Comparison of ENCODE assay signal across 10 mouse cellular contexts in the genomic region with DNA sequence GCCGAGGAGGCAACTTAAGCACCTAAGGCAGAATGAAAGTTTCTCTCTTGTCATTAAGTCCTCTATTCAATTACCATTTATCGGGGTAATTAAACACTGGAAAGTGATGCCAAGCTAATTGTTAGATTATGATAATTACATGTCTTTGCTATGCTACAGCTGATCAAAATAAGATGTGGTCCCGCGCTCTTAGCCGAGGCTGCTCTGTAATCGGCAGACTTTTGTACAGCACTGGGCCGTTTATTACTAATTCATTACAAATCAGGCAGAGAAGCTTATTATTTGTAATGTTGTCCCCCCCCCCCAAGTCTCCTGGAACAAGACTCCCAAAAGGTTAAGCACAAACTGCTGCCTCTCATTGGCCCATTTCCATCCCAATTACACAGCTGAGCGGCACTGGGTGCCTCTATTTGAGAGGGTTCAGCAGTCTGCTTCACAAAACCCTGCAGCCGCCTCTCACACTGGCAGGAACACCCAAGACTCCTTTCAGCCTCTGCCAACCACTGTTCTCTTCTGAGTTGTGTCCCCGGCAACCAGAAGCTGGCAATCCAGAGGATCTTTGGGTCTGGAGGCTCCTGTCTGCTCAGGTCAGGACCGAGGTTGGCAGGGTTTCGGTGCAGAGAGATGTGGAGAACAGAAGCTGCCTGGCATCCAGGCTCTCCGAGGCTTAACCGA.
A peak's percentile ranks its signal among the peaks of the same experiment; 100 is the strongest.
DNase-seq lines count a peak whose midpoint lies in the region; ATAC-seq lines count a peak whose summit lies in the region.
"Had no signal": no experiment of that assay in that cellular context is flagged by ENCODE, and none has a peak within 500 bp of the region (broad histone marks: within the 10 kb centered on the region; RNA-seq: fewer than 3 reads in every experiment).

No protein-coding gene starts in this region.

- no peak for DNase-seq in heart, embryonic 10.5 days (ENCODE audit: low spot score)
- no peak for DNase-seq in heart, adult 9 months (ENCODE audit: low spot score in 2 of 2)
- peak; percentile 55 to 69 for DNase-seq in frontal cortex, postnatal 36 days (ENCODE audit: low spot score in 2 of 2)
- DNase-seq in left cerebral cortex, adult 8-10 months (ENCODE audit: low spot score in 2 of 2), result peak; percentile 40 to 67
- DNase-seq in right cerebral cortex, adult 2 months (ENCODE audit: low spot score in 2 of 2), result peak; percentile 48 to 66
- DNase-seq in liver, result no peak
- DNase-seq in spleen, adult 12 weeks (ENCODE audit: low spot score), result no peak

- 89% methylated on average over 14 of the region's 14 CpGs for WGBS in heart, embryonic 10.5 days
- 86% methylated on average over 14 of the region's 14 CpGs for WGBS in heart, embryonic 12.5 days

- no peak overlapping the region for H3K4me2 ChIP-seq in heart, embryonic 12.5 days
- H3K4me2 ChIP-seq: heart, embryonic 15.5 days had no signal

- no peaks in the 10 kb centered on the region for H3K36me3 ChIP-seq in heart, embryonic 10.5 days
- no peaks in the 10 kb centered on the region for H3K36me3 ChIP-seq in heart, embryonic 12.5 days
- H3K36me3 ChIP-seq: heart, embryonic 15.5 days had no signal

- no peak overlapping the region for H3K9ac ChIP-seq in heart, embryonic 12.5 days
- H3K9ac ChIP-seq: heart, embryonic 15.5 days had no signal

- H3K4me3 ChIP-seq in heart, embryonic 10.5 days, result no peak overlapping the region
- no peak overlapping the region for H3K4me3 ChIP-seq in heart, embryonic 12.5 days
- H3K4me3 ChIP-seq: heart, embryonic 15.5 days had no signal

- 0 out of 2 replicates have a peak overlapping the region, but pooled peaks have one; percentile 42 for H3K27ac ChIP-seq in heart, embryonic 10.5 days
- no peak overlapping the region for H3K27ac ChIP-seq in heart, embryonic 12.5 days (ENCODE audit: poor library complexity, severe bottlenecking)
- H3K27ac ChIP-seq: heart, embryonic 15.5 days; macrophage had no signal

- no peaks in the 10 kb centered on the region for H3K9me3 ChIP-seq in heart, embryonic 10.5 days
- no peaks in the 10 kb centered on the region for H3K9me3 ChIP-seq in heart, embryonic 12.5 days (replicated peaks)
- H3K9me3 ChIP-seq: heart, embryonic 15.5 days had no signal

- ATAC-seq in heart, embryonic 12.5 days (ENCODE audit: insufficient number of reproducible peaks, low FRiP score), result no peak

- H3K4me1 ChIP-seq in heart, embryonic 10.5 days, result peaks cover 52% of the 10 kb centered on the region
- H3K4me1 ChIP-seq in heart, embryonic 12.5 days (replicated peaks), result peaks cover 47% of the 10 kb centered on the region

- H3K27me3 ChIP-seq in heart, embryonic 10.5 days (ENCODE audit: insufficient read depth, poor library complexity, severe bottlenecking), result no peaks in the 10 kb centered on the region
- no peaks in the 10 kb centered on the region for H3K27me3 ChIP-seq in heart, embryonic 12.5 days (replicated peaks)
- H3K27me3 ChIP-seq: heart, embryonic 15.5 days had no signal

Comparison
In these comparisons a context has a peak if more than half of its experiments do, and no peak if none do; other contexts are left out.
1. DNase-seq: peak in frontal cortex, postnatal 36 days (2 of 2), left cerebral cortex, adult 8-10 months (2 of 2) and right cerebral cortex, adult 2 months (2 of 2); none in heart, embryonic 10.5 days (single experiment), heart, adult 9 months (0 of 2), liver (single experiment) and spleen, adult 12 weeks (single experiment).